Mouse (Mus musculus) heart, adult 2 months (tissue): ENCODE results near the gene D730048I06Rik.

Experiments
- CTCF ChIP-seq: fragments of 200-600 bp; IDR thresholded peaks from 2 replicates; pipeline ENCODE4 v1.8.1; 2022; ENCODE audit warnings: antibody characterized with exemption, mild to moderate bottlenecking, moderate library complexity
- EP300 ChIP-seq: fragments of 200-500 bp; IDR thresholded peaks from 2 replicates; pipeline ENCODE4 v1.6.1; 2011; ENCODE audit warnings: low read depth, low read length, control low read depth; ENCODE audit not compliant: insufficient read depth
- POLR2A ChIP-seq: fragments of 200-500 bp; IDR thresholded peaks from 2 replicates; pipeline ENCODE4 v1.6.1; 2011; ENCODE audit warnings: mild to moderate bottlenecking, low read depth, low read length, control low read depth; ENCODE audit not compliant: insufficient read depth

DNA sequence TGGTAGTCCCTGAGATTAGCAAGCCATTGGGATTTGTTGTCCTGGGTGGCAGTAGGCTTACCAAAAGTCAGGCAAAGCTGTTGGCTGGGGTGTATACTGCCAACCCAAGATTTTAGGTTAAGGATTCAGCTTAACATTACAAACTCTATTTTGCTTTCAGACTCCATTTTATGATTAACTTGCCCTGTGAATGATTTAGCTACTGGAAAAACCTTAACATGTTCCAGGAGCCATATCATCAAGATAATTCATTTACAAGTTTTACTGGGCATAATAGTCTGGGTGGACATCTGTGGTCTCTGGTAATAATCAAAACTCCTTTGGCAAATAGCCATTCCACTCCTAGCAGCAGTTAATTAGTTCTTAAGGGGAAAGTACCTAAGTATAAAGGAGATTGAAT, 8.2 kb upstream of the D730048I06Rik start:
- TF ChIP-seq CTCF (no peak), EP300 (no peak), POLR2A (no peak)
